Mouse (Mus musculus) ovary, postnatal 10 days (tissue): ENCODE results near the gene Zfp72.

Experiments used
- DNase-seq: peaks from one replicate; pipeline ENCODE4 v3.0.0; 2022; ENCODE audit warnings: low spot score

Gene Zfp72

GRCm38 (mm10) chr13:74390371-74390990 lies at the start of gene Zfp72:
TSS of gene Zfp72 (minus strand) at chr13:74390836.
- peak; percentile 40 for DNase-seq

GRCm38 (mm10) chr13:74439895-74440294 lies 49.3 kb upstream of the Zfp72 start:
- DNase-seq = no peak

GRCm38 (mm10) chr13:74399298-74399839 lies 8.7 kb upstream of the Zfp72 start, which contains the start of gene Ftl1-ps1:
TSS of gene Ftl1-ps1 (plus strand) at chr13:74399694.
- DNase-seq = no peak

GRCm38 (mm10) chr13:74391156-74391555 lies 520 bp upstream of the Zfp72 start:
- no peak for DNase-seq

GRCm38 (mm10) chr13:74389730-74390129 lies 906 bp downstream of the Zfp72 start:
- DNase-seq = no peak

DNA sequence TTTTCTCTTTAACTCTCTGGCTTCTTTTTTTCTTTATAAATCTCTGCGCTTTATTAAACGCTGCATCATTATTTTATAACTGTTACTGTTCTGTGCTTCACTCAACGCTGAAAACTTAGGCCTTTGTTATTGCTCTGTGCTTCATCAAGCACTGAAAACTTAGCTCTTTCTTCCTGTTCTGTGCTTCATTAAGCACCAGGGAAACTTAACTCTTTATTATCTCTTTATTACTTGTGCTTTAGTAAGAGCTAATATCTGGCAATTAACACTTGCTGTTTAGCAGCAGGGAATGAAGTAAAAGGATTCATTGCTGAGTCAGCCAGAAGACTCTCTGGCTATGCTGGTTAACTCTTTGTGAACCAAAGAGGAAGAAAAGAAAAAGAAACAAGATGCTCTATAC lies 8.3 kb downstream of the Zfp72 start:
- no peak for DNase-seq

GRCm38 (mm10) chr13:74381533-74382276 lies 8.9 kb downstream of the Zfp72 start:
- no peak for DNase-seq

DNA sequence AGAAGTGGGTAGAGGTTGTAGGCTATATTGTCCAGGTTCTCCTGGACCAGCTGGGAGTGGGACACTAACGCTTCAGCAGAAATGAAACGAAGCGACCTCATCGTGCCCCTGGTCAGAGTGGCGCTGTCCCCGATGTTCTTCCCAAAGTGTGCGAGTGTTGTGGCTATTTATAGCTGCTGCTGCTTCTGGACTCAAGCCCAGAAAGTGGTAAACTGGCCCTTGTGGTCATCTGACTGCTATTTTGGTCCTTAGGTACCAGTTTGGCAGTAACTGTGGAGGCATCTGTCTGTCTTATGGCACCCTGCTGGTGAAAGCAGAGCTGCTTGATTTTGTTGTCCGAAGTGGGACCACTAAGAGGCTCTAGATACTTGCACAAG lies 26.8 kb downstream of the Zfp72 start, which contains the start of gene Lrrc14b:
Lrrc14b (minus strand) TSS at position 147 of the 377 bp plus-strand sequence.
- DNase-seq = no peak

DNA sequence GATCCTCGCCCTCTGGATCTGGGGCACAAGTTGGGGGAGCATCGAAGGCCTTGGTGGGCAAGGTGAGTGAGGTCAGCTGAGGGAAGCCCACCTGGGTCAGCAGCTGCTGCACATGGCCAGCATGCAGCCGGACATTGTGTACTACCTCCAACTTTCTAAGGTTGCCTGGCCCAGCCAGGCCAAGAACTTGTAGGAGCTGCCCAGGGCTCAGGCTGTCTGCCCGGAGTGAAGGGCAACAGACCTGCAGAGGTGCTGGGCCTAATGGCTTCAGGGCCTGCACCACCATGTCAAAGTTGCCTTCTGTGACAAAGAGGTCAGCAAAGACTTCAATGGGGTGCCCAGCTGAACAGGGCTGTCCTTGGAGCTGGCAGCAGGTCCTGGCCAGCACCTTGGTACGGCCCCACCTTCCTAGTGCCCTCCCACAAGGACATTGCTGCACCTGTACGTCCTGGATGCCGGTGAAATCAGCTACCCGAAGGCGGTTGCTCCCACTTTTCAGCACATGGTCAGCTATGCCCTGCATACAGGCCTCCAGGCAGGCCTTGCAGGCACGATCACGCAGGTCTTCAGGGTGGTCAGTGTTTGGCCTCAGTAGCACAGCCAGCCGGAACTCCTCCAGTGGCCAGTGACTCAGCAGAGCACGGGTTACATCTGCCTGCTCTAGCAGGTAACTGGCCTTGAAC lies 27.3 kb downstream of the Zfp72 start:
- DNase-seq = no peak

DNA sequence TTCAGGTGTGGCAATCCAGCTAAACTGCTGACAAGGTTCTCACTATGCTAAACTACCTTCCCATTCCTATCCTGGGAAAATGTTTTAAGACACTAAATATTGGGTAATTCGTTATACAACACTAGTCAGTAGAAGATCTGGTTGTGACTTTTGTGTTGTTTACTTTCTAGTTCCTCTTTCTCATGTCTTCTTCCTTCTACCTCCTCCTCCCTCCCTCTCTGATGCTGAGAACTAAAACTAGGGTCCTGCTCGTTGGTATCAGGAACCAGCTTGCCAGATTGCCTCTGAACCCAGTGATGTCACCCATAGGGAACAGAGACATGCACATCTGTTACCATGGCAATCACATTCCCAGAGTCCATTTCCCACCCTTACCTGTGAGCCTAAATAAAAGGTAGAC lies 28.4 kb downstream of the Zfp72 start:
- DNase-seq = no peak

DNA sequence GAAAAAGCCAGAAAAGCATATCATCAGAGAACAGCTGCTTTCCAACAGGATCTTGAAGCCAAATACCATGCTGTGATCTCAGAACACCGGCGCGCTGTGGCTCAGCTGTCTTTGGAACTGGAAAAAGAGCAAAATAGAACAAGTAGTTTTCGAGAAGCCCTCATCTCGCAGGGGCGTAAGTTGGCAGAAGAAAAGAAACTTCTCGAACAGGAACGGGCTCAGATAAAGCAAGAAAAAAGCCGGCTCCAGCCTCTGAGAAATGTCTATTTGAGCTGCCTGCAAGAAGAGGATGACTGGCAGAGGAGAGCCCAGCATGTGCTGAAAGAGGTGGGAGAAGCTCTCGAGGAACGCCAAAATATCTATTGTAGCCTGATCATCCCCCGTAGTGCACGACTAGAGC lies 34.1 kb downstream of the Zfp72 start:
- DNase-seq = no peak

- DNase-seq = no peak
Observed at GRCm38 (mm10) chr13:74350435-74350906, 40.2 kb downstream of the Zfp72 start.

DNA sequence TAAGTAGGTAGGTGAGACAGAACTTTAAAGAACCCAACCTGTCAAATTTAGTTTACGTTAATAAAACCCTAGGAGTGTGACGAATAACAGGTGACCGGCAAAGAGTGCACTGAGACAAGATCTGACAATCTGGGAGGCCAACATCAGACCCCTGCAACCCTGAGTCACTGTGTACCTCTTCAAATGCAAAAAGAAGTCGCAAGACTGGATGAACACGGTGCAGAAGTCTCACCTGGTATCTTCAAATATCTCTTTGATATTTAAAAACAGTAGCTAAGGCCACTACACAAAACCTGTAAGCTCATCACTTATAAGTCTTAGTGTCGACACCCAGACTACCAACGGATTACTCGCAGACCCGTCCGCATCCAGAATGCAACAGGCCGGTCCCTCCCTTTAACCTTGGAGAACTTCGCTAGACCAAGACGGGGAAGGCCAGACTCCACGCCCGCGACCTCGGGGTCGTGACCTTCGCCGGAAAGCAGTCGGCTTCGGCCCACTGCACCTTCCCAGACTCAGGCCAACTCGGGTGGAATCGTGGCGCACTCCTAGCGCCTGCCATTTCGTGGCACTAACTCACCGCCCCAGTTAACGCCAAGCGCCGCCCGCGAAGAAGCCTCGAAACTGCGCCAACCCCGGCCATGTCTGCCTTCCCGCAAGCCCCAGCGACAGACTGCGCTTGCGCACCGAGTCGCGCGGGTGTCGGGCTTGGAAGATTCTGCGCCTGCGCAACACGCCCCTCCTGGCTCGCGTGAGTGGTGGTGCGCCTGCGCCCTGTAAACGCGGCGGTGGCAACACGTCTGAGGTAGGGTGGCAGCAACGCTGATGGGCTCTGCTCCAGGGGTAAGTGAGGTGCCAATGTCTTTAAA lies 40.8 kb downstream of the Zfp72 start, which contains the start of the genes Sdha and Ccdc127:
Sdha (minus strand) TSS at position 715 of the 869 bp plus-strand sequence.
Ccdc127 (plus strand) TSS at position 744 of the 869 bp plus-strand sequence.
- DNase-seq = peak; percentile 97

- DNase-seq = no peak
Observed at GRCm38 (mm10) chr13:74341036-74341435, 49.6 kb downstream of the Zfp72 start.

GRCm38 (mm10) chr13:74329321-74329720 lies 61.3 kb downstream of the Zfp72 start:
- DNase-seq = no peak
